Mouse (Mus musculus): ENCODE data around the gene Wfikkn1. TPM values are rescaled to one million over a fixed set of nuclear protein-coding genes. Genes with fewer than 3 reads are reported as not detected.

Gene Wfikkn1
- polyA plus RNA-seq, 1 experiment from 2014 or later, result 0.41 TPM

DNA sequence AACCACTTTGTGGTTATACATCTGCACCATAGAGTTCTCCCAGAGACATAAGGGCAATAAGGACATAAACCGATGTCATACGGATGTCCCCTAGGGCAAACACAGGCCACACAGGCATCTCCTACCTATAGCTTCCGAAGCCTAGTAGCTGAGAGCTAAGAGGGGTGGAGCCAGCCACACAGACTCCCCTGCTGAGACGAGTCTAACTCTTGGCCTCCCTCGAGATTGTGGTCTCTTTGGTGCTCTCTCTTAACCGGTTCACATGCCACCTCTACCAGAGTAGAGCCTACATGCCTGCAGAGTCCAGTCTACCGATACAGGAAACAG lies 13.2 kb downstream of the Wfikkn1 start:
- Histone ChIP-seq H3K27ac (ENCODE audit: low read length) (peak overlapping the region; percentile 98), H3K4me3 (ENCODE audit: low read length) (peak overlapping the region; percentile 94), H3K4me2 (ENCODE audit: low read depth, low read length) (peak overlapping the region; percentile 90), H3K36me3 (ENCODE audit: control insufficient read depth, insufficient read depth) (no peaks in the 10 kb centered on the region), H3K27me3 (ENCODE audit: control insufficient read depth, insufficient read depth, low read length) (no peaks in the 10 kb centered on the region), H3K4me1 (ENCODE audit: control insufficient read depth, insufficient read depth, low read length) (peaks cover 14% of the 10 kb centered on the region), H3K9ac (ENCODE audit: low read length) (peak overlapping the region; percentile 97), H3K9me3 (replicated peaks; ENCODE audit: control insufficient read depth, low read length) (no peaks in the 10 kb centered on the region)
- WGBS, result 8% methylated on average over 7 of the region's 7 CpGs
- ATAC-seq (replicated peaks; ENCODE audit: extremely low read depth, insufficient read depth, low FRiP score), result no peak; the same call in 1 of the 2 replicates

DNA sequence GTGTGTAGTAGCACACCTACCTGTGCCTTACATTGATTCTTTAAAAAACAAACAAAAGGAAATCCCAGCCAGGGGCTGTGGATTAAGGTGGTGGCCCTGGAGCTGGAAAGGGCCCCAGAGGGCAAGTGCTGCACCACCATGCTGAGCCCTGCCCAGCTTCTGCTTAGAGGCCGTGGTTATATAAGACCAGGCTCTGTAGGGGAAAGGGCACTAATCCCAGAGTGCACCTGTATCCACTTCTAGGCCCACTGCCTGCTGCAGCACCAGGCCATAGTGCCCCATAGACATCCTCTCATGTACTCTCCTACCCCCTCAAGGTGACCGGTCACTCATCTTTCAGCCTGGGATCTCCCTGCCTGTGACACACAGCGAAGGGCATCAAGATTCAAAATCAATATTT lies 14.5 kb downstream of the Wfikkn1 start:
- WGBS, result 91% methylated on average over 3 of the region's 3 CpGs
- Histone ChIP-seq H3K27ac (ENCODE audit: low read length) (no peak overlapping the region), H3K4me3 (ENCODE audit: low read length) (peak overlapping the region; percentile 94), H3K36me3 (ENCODE audit: control insufficient read depth, insufficient read depth) (no peaks in the 10 kb centered on the region), H3K9ac (ENCODE audit: low read length) (peak overlapping the region; percentile 36; the same call in 1 of the 2 replicates), H3K4me2 (ENCODE audit: low read depth, low read length) (peak overlapping the region; percentile 90), H3K27me3 (ENCODE audit: control insufficient read depth, insufficient read depth, low read length) (no peaks in the 10 kb centered on the region), H3K9me3 (replicated peaks; ENCODE audit: control insufficient read depth, low read length) (no peaks in the 10 kb centered on the region), H3K4me1 (ENCODE audit: control insufficient read depth, insufficient read depth, low read length) (peaks cover 20% of the 10 kb centered on the region)
- no peak for ATAC-seq (replicated peaks; ENCODE audit: extremely low read depth, insufficient read depth, low FRiP score)

DNA sequence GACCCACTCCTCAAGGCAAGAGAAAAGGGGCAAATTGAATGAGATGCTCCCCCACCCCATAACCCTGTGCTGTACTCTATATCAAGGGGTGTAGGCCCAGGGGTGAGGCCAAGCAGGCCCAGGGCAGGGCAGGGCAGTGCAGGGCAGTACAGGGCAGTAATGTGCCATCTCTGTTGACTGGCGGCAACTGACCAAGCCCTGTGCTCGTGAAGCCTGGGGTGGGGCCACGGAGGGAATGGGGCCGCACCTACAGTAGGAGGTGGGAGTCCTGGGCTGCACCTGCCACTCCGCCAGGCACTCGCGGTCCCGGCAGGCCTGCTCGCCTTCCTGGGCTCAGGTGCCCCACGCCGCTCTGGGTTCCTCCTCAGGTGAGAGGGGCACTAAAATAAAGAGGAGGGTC lies 15.4 kb downstream of the Wfikkn1 start:
- Histone ChIP-seq H3K4me1 (ENCODE audit: control insufficient read depth, insufficient read depth, low read length) (peaks cover 27% of the 10 kb centered on the region), H3K4me3 (ENCODE audit: low read length) (no peak overlapping the region), H3K36me3 (ENCODE audit: control insufficient read depth, insufficient read depth) (no peaks in the 10 kb centered on the region), H3K9me3 (replicated peaks; ENCODE audit: control insufficient read depth, low read length) (no peaks in the 10 kb centered on the region), H3K27ac (ENCODE audit: low read length) (no peak overlapping the region), H3K4me2 (ENCODE audit: low read depth, low read length) (no peak overlapping the region), H3K27me3 (ENCODE audit: control insufficient read depth, insufficient read depth, low read length) (no peaks in the 10 kb centered on the region), H3K9ac (ENCODE audit: low read length) (no peak overlapping the region)
- WGBS, result 89% methylated on average over 11 of the region's 11 CpGs
- ATAC-seq (replicated peaks; ENCODE audit: extremely low read depth, insufficient read depth, low FRiP score), result no peak

DNA sequence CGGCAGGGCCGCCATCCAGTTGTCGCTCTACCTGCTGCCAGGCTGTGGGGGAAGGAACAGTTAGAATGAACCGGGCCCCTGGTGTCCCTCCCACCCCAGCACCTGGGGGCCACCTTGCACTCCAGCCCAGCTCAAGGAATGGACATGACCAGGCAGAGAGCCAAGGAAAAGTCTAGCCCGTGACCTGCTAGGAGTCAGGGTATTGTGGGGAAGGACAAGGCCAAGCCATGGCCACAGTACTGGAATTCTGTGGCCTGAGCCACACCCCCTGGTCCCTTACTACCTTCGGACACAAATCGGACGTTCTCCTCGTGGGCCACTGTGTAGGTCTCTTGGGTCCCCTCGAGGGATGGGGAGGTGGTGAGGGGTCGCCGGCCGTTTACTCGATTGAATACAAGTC lies 16.3 kb downstream of the Wfikkn1 start:
- Histone ChIP-seq H3K9ac (ENCODE audit: low read length) (no peak overlapping the region), H3K27ac (ENCODE audit: low read length) (no peak overlapping the region), H3K27me3 (ENCODE audit: control insufficient read depth, insufficient read depth, low read length) (no peaks in the 10 kb centered on the region), H3K4me3 (ENCODE audit: low read length) (no peak overlapping the region), H3K9me3 (replicated peaks; ENCODE audit: control insufficient read depth, low read length) (no peaks in the 10 kb centered on the region), H3K4me1 (ENCODE audit: control insufficient read depth, insufficient read depth, low read length) (peaks cover 27% of the 10 kb centered on the region), H3K4me2 (ENCODE audit: low read depth, low read length) (no peak overlapping the region), H3K36me3 (ENCODE audit: control insufficient read depth, insufficient read depth) (no peaks in the 10 kb centered on the region)
- ATAC-seq (replicated peaks; ENCODE audit: extremely low read depth, insufficient read depth, low FRiP score), result no peak
- 87% methylated on average over 14 of the region's 14 CpGs for WGBS

- 87% methylated on average over 6 of the region's 6 CpGs for WGBS
Observed at GRCm38 (mm10) chr17:25863681-25864080, 17.0 kb downstream of the Wfikkn1 start.

GRCm38 (mm10) chr17:25861704-25862612 lies 18.7 kb downstream of the Wfikkn1 start:
- H3K9ac ChIP-seq (ENCODE audit: low read length), result peak overlapping the region; percentile 85
- H3K4me3 ChIP-seq (ENCODE audit: low read length), result peak overlapping the region; percentile 75
- no peaks in the 10 kb centered on the region for H3K27me3 ChIP-seq (ENCODE audit: control insufficient read depth, insufficient read depth, low read length)
- peak overlapping the region; percentile 79 for H3K27ac ChIP-seq (ENCODE audit: low read length)
- peak; percentile 21; the same call in 1 of the 2 replicates for ATAC-seq (replicated peaks; ENCODE audit: extremely low read depth, insufficient read depth, low FRiP score)
- 10% methylated on average over 6 of the region's 6 CpGs for WGBS
- H3K4me1 ChIP-seq (ENCODE audit: control insufficient read depth, insufficient read depth, low read length), result peaks cover 21% of the 10 kb centered on the region
- no peaks in the 10 kb centered on the region for H3K36me3 ChIP-seq (ENCODE audit: control insufficient read depth, insufficient read depth)
- H3K9me3 ChIP-seq (replicated peaks; ENCODE audit: control insufficient read depth, low read length), result no peaks in the 10 kb centered on the region
- H3K4me2 ChIP-seq (ENCODE audit: low read depth, low read length), result peak overlapping the region; percentile 94

More at GRCm38 (mm10) chr17:25863681-25864080, 17.0 kb downstream of the Wfikkn1 start:
- Histone ChIP-seq H3K36me3 (ENCODE audit: control insufficient read depth, insufficient read depth) (no peaks in the 10 kb centered on the region), H3K9me3 (replicated peaks; ENCODE audit: control insufficient read depth, low read length) (no peaks in the 10 kb centered on the region), H3K9ac (ENCODE audit: low read length) (no peak overlapping the region), H3K27me3 (ENCODE audit: control insufficient read depth, insufficient read depth, low read length) (no peaks in the 10 kb centered on the region), H3K4me2 (ENCODE audit: low read depth, low read length) (no peak overlapping the region), H3K4me1 (ENCODE audit: control insufficient read depth, insufficient read depth, low read length) (peaks cover 22% of the 10 kb centered on the region), H3K4me3 (ENCODE audit: low read length) (no peak overlapping the region), H3K27ac (ENCODE audit: low read length) (no peak overlapping the region)
- ATAC-seq (replicated peaks; ENCODE audit: extremely low read depth, insufficient read depth, low FRiP score), result no peak

DNA sequence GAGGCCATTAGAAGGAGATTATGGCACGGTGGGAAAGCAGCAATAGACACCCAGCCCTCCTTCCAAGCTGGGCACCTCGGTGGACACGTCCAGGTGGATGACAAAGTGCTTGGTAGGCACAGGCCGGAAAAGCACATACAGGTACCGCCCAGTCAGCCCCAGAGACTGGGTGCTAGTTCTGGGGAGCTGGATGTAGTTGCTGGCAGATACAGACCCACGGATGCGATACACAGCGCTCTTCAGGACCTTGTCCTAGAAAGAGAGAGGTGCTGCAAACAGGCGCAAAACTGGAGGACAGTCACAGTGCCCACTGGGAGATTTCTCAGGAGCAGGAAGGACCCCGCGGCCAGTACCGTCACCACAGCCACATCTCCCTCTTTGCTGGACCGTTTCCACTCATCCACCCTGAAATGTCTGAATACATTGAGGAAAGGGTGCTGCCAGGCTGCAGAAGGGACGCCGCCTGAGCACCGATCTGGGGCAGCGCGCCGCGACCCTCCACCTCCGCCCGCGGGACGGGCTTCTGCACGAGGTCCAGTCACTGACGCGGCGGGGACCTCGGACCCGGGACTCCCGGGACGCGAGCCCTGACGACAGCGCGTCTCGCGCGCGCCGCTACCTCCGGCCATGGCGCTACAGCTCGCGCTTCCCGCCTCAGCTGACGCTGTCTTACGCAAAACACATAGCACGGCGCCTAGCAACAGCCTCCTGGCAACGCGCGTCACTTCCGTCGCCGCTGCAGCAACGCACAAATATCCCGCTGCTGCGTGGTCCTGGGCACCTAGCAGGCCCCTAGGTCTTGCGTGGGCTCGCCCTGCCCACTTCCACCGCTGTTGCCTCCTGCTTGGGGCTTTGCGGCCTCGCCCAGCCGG lies 19.6 kb downstream of the Wfikkn1 start, which contains the start of gene Wdr90:
Gene Wdr90, minus strand, starts transcription at position 670 of the 872 bp plus-strand sequence.
- Histone ChIP-seq H3K4me3 (ENCODE audit: low read length) (peak within 1 kb of the TSS; percentile 75), H3K9me3 (replicated peaks; ENCODE audit: control insufficient read depth, low read length) (no peaks in the 10 kb centered on the region), H3K4me1 (ENCODE audit: control insufficient read depth, insufficient read depth, low read length) (peaks cover 13% of the 10 kb centered on the region), H3K27me3 (ENCODE audit: control insufficient read depth, insufficient read depth, low read length) (no peaks in the 10 kb centered on the region), H3K36me3 (ENCODE audit: control insufficient read depth, insufficient read depth) (no peaks in the 10 kb centered on the region), H3K4me2 (ENCODE audit: low read depth, low read length) (peak within 1 kb of the TSS; percentile 94), H3K9ac (ENCODE audit: low read length) (peak within 1 kb of the TSS; percentile 85), H3K27ac (ENCODE audit: low read length) (peak within 1 kb of the TSS; percentile 79)
- WGBS, result 4% methylated on average over 65 of the region's 65 CpGs
- peak; percentile 92 for ATAC-seq (replicated peaks; ENCODE audit: extremely low read depth, insufficient read depth, low FRiP score)

GRCm38 (mm10) chr17:25860229-25860628 lies 20.4 kb downstream of the Wfikkn1 start:
- Histone ChIP-seq H3K4me2 (ENCODE audit: low read depth, low read length) (peak overlapping the region; percentile 94; the same call in 1 of the 2 replicates), H3K4me3 (ENCODE audit: low read length) (peak overlapping the region; percentile 75; the same call in 1 of the 2 replicates), H3K9me3 (replicated peaks; ENCODE audit: control insufficient read depth, low read length) (no peaks in the 10 kb centered on the region), H3K9ac (ENCODE audit: low read length) (no peak overlapping the region), H3K27me3 (ENCODE audit: control insufficient read depth, insufficient read depth, low read length) (no peaks in the 10 kb centered on the region), H3K4me1 (ENCODE audit: control insufficient read depth, insufficient read depth, low read length) (peaks cover 13% of the 10 kb centered on the region), H3K27ac (ENCODE audit: low read length) (no peak overlapping the region), H3K36me3 (ENCODE audit: control insufficient read depth, insufficient read depth) (no peaks in the 10 kb centered on the region)
- ATAC-seq (replicated peaks; ENCODE audit: extremely low read depth, insufficient read depth, low FRiP score), result no peak
- WGBS, result 88% methylated on average over 6 of the region's 6 CpGs
